Mouse (Mus musculus) embryonic facial prominence, embryonic 14.5 days (tissue): ENCODE results near the gene Mtx1. TPM values are rescaled to one million over a fixed set of nuclear protein-coding genes. Genes with fewer than 3 reads are reported as not detected.

Experiments
- ATAC-seq: fragments of 200-750 bp; cut with Nextera tagmentation; 2 replicates; pipeline ENCODE4 v1.8.0; 2017; ENCODE audit warnings: low read depth, moderate number of reproducible peaks, moderate TSS enrichment
- DNase-seq: peaks from one replicate; pipeline ENCODE4 v3.0.0-alpha.2; 2015; ENCODE audit warnings: low spot score
- H3K27ac ChIP-seq: fragments of 300-500 bp; sonication (generic); replicated peaks from 2 replicates; pipeline ENCODE4 v1.5.1; 2014; ENCODE audit warnings: low read depth, mild to moderate bottlenecking, low read length, moderate library complexity
- H3K27me3 ChIP-seq: fragments of 300-500 bp; sonication (generic); replicated peaks from 2 replicates; pipeline ENCODE4 v1.6.1; 2014; ENCODE audit warnings: low read length; ENCODE audit not compliant: control insufficient read depth, insufficient read depth
- H3K36me3 ChIP-seq: fragments of 300-500 bp; sonication (generic); 2 replicates; pipeline ENCODE4 v1.6.1; 2014; ENCODE audit warnings: low read length, mixed read lengths; ENCODE audit not compliant: control insufficient read depth, insufficient read depth
- H3K4me1 ChIP-seq: fragments of 300-500 bp; sonication (generic); 2 replicates; pipeline ENCODE4 v1.6.1; 2014; ENCODE audit warnings: antibody characterized with exemption, low read length; ENCODE audit not compliant: control insufficient read depth, insufficient read depth
- H3K4me2 ChIP-seq: fragments of 300-500 bp; sonication (generic); 2 replicates; pipeline ENCODE4 v1.6.1; 2014; ENCODE audit warnings: low read depth, mild to moderate bottlenecking, low read length, moderate library complexity, mixed read lengths
- H3K4me3 ChIP-seq: fragments of 300-500 bp; sonication (generic); 2 replicates; pipeline ENCODE4 v1.5.1; 2014; ENCODE audit warnings: low read depth, mild to moderate bottlenecking, low read length
- H3K9ac ChIP-seq: fragments of 300-500 bp; sonication (generic); 2 replicates; pipeline ENCODE4 v1.6.1; 2014; ENCODE audit warnings: low read depth, mild to moderate bottlenecking, low read length, moderate library complexity, mixed read lengths
- H3K9me3 ChIP-seq: fragments of 300-500 bp; sonication (generic); 2 replicates; pipeline ENCODE4 v1.6.1; 2016; ENCODE audit warnings: low read length; ENCODE audit not compliant: control insufficient read depth
- WGBS: fragments of 180-500 bp; shearing (Covaris S2); extraction: QIAGEN DNeasy Blood & Tissue Kit; methylation state at CpG from one replicate; pipeline ENCODE4 v1.1.7; 2014; 5-methylcytosine and 5-hydroxymethylcytosine counted together
- polyA plus RNA-seq: library from polyadenylated mRNA; unstranded; fragments of >200 nt; fragmentation: Nextera tagmentation; extraction: Ambion mirVana; gene quantifications from 2 replicates; pipeline ENCODE4 v1.2.1, GENCODE M21; 2014

Gene Mtx1
- polyA plus RNA-seq, 1 experiment from 2014 or later = 151 TPM

DNA sequence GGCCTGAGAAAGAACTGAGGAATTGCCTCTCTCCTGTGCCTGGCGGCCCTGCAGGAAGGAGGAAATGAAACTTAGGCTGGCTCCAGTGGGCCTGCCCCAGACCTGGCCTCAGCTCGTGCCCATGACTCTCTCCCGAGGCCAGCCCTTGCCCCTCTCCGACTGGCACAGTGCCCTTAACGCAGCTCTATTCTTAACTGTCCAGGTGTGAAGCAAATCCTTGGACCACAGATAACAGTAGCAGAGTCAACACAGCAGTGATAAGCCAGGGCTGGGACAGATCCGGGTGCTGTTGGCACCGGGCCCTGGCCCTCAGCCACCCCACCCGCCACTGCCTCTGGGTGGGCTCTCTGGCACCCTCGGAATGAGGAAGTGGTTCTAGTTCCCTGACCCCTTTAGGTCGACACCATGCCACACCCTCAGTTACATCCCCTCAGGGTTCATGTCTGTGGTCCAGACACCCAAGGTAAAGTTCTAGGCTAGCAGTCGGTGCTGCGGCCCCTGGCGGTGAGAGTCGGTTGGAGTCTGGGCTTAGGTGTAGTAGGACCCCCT, 6.7 kb upstream of the Mtx1 start:
- DNase-seq = no peak
- Histone ChIP-seq H3K4me1 (0 out of 2 replicates have a peak, but pooled peaks cover 2% of the 10 kb centered on the region), H3K9me3 (no peaks in the 10 kb centered on the region), H3K9ac (no peak overlapping the region), H3K27me3 (no peaks in the 10 kb centered on the region), H3K27ac (no peak overlapping the region), H3K4me3 (no peak overlapping the region), H3K36me3 (peaks cover 22% of the 10 kb centered on the region; the same call in 1 of the 2 replicates), H3K4me2 (no peak overlapping the region)
- 74% methylated on average over 13 of the region's 14 CpGs for WGBS
- ATAC-seq = no peak

DNA sequence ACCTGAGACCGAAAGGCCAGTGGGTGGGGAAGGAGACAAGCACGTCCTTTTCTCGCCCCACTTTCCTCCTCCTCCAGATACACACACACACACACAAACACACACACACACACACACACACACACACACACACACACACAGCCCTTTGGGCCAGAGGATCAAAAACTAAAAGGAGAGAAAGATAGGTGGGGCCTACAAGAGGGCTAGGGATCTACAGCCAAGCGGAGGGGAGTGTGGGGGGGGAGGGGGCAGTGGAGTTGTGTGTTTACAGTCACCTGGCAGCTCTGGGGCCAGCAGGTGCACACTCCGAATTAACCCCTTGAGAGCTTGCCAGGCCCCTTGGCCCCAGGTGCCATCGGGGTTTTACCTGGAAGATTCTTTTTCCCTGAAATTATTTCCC, 5.7 kb upstream of the Mtx1 start:
- H3K4me1 ChIP-seq = 0 out of 2 replicates have a peak, but pooled peaks cover 6% of the 10 kb centered on the region
- H3K4me3 ChIP-seq = no peak overlapping the region
- H3K4me2 ChIP-seq = no peak overlapping the region
- H3K36me3 ChIP-seq = 0 out of 2 replicates have a peak, but pooled peaks cover 14% of the 10 kb centered on the region
- ATAC-seq (no peak), DNase-seq (no peak)
- no peaks in the 10 kb centered on the region for H3K27me3 ChIP-seq
- H3K9me3 ChIP-seq = no peaks in the 10 kb centered on the region
- H3K9ac ChIP-seq = no peak overlapping the region
- WGBS = 60% methylated on average over 5 of the region's 6 CpGs
- no peak overlapping the region for H3K27ac ChIP-seq

DNA sequence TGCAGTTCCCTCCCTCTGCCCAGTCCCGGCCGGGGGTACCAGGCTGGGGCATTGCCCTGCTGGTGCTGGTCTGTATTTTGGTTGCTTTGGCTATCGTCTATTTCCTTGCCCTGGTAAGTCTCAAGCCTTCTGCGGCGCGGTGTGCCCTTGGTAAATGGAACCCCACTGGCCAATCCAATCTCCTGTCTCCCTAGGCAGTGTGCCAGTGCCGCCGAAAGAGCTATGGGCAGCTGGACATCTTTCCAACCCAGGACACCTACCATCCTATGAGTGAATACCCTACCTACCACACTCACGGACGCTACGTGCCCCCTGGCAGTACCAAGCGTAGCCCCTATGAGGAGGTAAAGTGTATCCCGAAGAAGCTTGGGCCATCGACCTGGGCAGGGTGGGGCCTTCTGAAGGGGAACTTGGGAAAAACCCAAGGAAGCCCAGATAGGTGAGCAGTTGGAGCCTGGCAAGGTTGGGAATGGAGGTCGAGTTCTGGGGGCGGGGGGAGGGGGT, 4.9 kb upstream of the Mtx1 start:
- ATAC-seq (no peak), DNase-seq (no peak)
- Histone ChIP-seq H3K27ac (no peak overlapping the region), H3K4me3 (no peak overlapping the region), H3K4me1 (peaks cover 9% of the 10 kb centered on the region), H3K9me3 (no peaks in the 10 kb centered on the region), H3K36me3 (0 out of 2 replicates have a peak, but pooled peaks cover 9% of the 10 kb centered on the region), H3K4me2 (no peak overlapping the region), H3K9ac (no peak overlapping the region), H3K27me3 (no peaks in the 10 kb centered on the region)
- 77% methylated on average over 16 of the region's 16 CpGs for WGBS

DNA sequence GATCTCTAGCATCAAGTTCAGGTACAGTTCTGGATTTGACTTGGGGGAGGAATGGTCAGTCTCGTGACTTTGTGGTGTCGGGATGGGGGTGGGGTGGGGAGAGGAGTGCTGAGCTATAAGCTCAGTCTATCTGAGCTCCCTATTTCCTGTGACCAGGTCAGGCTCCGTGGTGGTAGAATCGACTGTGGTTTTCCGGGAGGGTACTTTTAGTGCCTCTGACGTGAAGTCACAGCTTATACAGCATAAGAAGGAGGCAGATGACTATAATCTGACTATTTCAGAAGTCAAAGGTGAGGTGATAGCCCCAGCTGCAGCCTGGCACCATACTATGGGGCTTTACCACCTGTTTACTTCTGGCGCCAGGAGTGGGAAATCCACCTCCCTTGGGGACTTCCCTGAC, 4.5 kb upstream of the Mtx1 start:
- WGBS = 64% methylated on average over 7 of the region's 7 CpGs
- no peaks in the 10 kb centered on the region for H3K9me3 ChIP-seq
- no peak overlapping the region for H3K4me3 ChIP-seq
- no peak overlapping the region for H3K4me2 ChIP-seq
- no peak overlapping the region for H3K9ac ChIP-seq
- peaks cover 13% of the 10 kb centered on the region for H3K4me1 ChIP-seq
- ATAC-seq (no peak), DNase-seq (no peak)
- no peak overlapping the region for H3K27ac ChIP-seq
- H3K27me3 ChIP-seq = no peaks in the 10 kb centered on the region
- H3K36me3 ChIP-seq = 0 out of 2 replicates have a peak, but pooled peaks cover 9% of the 10 kb centered on the region

DNA sequence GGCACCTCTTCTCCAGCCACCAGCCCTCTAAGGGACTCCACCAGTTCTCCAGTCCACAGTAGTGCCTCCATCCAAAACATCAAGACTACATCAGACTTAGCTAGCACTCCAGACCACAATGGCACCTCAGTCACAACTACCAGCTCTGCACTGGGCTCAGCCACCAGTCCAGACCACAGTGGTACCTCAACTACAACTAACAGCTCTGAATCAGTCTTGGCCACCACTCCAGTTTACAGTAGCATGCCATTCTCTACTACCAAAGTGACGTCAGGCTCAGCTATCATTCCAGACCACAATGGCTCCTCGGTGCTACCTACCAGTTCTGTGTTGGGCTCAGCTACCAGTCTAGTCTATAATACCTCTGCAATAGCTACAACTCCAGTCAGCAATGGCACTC, 3.7 kb upstream of the Mtx1 start:
- H3K4me3 ChIP-seq = no peak overlapping the region
- ATAC-seq (no peak), DNase-seq (no peak)
- no peak overlapping the region for H3K4me2 ChIP-seq
- peaks cover 7% of the 10 kb centered on the region; the same call in 1 of the 2 replicates for H3K36me3 ChIP-seq
- no peaks in the 10 kb centered on the region for H3K27me3 ChIP-seq
- H3K9me3 ChIP-seq = no peaks in the 10 kb centered on the region
- 92% methylated on average over 2 of the region's 2 CpGs for WGBS
- no peak overlapping the region for H3K27ac ChIP-seq
- H3K4me1 ChIP-seq = peaks cover 18% of the 10 kb centered on the region
- H3K9ac ChIP-seq = no peak overlapping the region

DNA sequence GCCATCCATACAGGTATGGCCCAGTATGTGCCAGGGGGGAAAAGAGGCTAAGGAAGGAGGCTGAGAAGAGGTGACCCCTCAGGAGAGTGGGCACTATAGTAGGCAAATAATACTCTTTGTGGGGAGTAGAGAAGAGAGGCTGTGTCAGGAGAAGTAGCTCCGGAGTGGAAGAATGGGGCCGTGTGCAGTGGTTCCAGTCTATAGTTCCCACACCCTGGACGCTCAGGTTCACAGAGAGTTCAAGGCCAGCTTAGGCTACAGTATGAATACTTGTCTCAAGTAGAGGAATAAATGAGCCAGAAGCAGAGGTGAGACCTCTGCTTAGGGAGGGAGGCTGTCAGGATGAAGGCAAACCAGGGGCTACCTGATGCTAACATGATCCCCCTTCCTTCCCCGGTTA, 2.4 kb upstream of the Mtx1 start:
- no peaks in the 10 kb centered on the region for H3K9me3 ChIP-seq

DNA sequence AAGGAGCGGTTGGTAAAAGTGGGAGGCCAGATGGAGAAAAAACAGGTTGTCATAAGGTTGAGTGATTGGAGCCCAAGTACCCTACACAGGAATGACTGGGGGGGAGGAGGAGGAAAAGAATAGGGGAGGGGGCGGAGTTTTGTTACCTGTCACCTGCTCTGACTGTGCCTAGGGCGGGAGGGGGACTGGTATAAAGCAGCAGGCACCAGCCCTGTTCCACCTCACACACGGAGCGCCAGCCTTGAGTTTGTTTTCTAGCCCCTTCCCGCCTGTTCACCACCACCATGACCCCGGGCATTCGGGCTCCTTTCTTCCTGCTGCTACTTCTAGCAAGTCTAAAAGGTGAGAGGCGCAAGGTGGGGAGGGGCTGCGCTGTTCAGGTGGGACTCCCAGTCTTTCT, 1.9 kb upstream of the Mtx1 start, which contains the start of gene Muc1:
Gene Muc1 (plus strand): TSS at position 222 of the 400 bp plus-strand sequence.
- 28% methylated on average over 10 of the region's 10 CpGs for WGBS
- H3K27me3 ChIP-seq = no peaks in the 10 kb centered on the region
- H3K9me3 ChIP-seq = no peaks in the 10 kb centered on the region
- H3K36me3 ChIP-seq = peaks cover 11% of the 10 kb centered on the region
- peaks cover 18% of the 10 kb centered on the region for H3K4me1 ChIP-seq
- peak within 1 kb of the TSS; percentile 86 for H3K27ac ChIP-seq
- peak within 1 kb of the TSS; percentile 53 for H3K9ac ChIP-seq
- no peak for DNase-seq
- no peak for ATAC-seq
- H3K4me2 ChIP-seq = peak within 1 kb of the TSS; percentile 67
- H3K4me3 ChIP-seq = peak within 1 kb of the TSS; percentile 38

More for the DNA sequence above, 2.4 kb upstream of the Mtx1 start:
- Histone ChIP-seq H3K27ac (no peak overlapping the region), H3K4me3 (no peak overlapping the region), H3K27me3 (no peaks in the 10 kb centered on the region), H3K9ac (no peak overlapping the region), H3K36me3 (peaks cover 10% of the 10 kb centered on the region), H3K4me2 (no peak overlapping the region), H3K4me1 (peaks cover 18% of the 10 kb centered on the region)
- 58% methylated on average over 4 of the region's 4 CpGs for whole genome bisulfite sequencing
- ATAC-seq (no peak), DNase-seq (no peak)

DNA sequence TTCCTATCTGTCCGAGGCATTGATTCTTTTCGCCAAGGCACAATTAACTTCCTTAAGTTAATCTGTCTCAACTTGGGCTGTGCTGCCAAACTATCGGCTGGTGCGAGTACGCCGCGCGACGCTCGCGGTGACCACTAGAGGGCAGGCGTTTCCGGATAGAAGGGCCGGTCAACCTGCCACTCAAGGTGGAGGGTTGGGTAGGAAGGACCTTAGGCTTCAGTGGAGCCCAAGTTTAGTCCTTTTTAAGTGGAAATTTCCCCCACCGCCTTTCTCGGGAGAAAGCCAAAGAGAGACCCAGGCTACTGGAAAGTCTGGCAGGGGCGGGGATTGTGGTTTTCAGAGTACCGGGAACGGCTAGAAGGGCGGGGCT, 1.3 kb upstream of the Mtx1 start:
- no peaks in the 10 kb centered on the region for H3K9me3 ChIP-seq
- H3K27ac ChIP-seq = peak overlapping the region; percentile 86
- ATAC-seq (peak; percentile 51), DNase-seq (peak; percentile 89)
- peak overlapping the region; percentile 38 for H3K4me3 ChIP-seq
- H3K27me3 ChIP-seq = no peaks in the 10 kb centered on the region
- H3K36me3 ChIP-seq = peaks cover 11% of the 10 kb centered on the region
- under 1% methylated on average over 19 of the region's 20 CpGs for WGBS
- peak overlapping the region; percentile 53 for H3K9ac ChIP-seq
- H3K4me2 ChIP-seq = peak overlapping the region; percentile 67
- H3K4me1 ChIP-seq = peaks cover 18% of the 10 kb centered on the region
